Mouse (Mus musculus) kidney, adult 8-10 months (tissue): ENCODE results near the gene Gucd1.
"Not testable (repeated sequence)": the region's sequence is repeated elsewhere in the genome, so short reads cannot be mapped to it uniquely, and the experiment has no call there.

Experiments
- DNase-seq, 2 experiments: peaks; one replicate each; pipeline ENCODE4 v3.0.0; 2022

The Gucd1 gene

DNA sequence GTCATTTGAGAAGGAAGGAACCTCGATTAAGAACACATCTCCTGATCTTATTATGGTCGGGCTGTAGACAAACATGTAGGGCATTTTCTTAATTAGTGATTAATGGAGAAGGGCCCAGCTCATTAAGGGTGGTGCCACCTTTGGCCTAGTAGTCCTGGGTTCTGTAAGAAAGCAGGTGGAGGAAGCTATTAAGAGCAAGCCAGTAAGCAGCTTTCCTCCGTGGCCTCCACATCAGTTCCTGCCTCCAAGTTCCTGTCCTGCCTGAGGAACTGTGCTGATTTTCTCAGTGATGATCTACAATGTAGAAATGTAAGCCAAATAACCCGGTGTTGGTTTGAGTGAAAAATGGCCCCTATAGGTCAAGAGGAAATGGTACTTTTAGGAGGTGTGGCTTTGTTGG is 59.4 kb downstream of the Gucd1 start:
- no peak for DNase-seq

DNA sequence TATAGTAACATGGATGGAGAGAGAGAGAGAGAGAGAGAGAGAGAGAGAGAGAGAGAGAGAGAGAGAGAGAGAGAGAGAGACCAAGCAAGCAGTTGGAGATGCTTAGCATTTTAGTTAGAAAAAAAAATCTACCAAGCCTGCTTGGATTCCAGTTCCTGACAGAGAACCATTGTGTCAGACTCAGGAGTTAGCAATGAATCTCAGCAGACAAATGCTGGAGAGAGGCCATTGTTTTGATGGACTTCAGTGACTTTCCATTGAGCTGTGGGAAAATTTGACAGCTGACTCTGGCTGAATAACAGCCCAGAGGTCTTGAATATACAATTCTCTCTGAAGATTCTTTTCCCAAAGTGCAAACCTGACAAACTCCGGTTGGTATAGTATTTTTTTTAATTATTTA is 59.9 kb downstream of the Gucd1 start:
- peak in 1 of 2 experiments; percentile 50 for DNase-seq

DNA sequence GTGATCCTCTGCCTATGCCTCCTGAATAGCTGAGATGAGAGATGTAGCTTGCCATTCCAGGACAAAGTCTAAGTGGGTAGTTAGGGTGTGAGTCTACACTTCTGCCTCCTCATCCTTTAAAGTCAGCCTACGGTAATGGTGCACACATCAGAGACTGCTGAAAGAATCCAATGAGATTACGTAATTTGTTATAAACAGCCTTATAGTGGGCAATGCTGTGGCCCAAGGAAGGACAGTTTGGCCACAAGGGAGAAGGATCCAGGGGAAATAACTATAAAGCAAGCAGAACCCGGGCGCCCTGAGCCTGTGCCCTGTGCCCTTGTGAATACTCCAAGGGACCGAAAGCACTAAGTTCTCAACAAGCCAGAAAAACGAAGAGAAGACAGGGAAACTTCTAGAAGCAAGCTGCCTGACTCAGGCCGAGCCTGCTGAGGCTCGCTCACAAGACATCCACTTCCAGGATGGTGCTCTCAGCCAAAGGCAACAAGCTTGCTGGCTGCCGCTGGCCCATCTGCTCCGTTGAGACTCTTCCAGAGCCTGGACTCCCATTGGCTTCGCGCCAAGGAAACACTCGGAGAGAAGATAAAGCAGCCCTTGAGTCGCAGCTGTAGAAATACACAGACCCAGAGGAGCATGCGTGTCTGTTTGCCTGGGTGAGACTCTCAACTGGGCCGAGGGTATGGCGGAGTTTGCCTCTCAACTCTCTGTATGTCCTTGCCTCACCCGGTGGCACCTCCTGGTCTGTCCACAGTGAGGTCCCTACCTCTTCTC is 61.5 kb downstream of the Gucd1 start:
- not testable (repeated sequence) for DNase-seq

DNA sequence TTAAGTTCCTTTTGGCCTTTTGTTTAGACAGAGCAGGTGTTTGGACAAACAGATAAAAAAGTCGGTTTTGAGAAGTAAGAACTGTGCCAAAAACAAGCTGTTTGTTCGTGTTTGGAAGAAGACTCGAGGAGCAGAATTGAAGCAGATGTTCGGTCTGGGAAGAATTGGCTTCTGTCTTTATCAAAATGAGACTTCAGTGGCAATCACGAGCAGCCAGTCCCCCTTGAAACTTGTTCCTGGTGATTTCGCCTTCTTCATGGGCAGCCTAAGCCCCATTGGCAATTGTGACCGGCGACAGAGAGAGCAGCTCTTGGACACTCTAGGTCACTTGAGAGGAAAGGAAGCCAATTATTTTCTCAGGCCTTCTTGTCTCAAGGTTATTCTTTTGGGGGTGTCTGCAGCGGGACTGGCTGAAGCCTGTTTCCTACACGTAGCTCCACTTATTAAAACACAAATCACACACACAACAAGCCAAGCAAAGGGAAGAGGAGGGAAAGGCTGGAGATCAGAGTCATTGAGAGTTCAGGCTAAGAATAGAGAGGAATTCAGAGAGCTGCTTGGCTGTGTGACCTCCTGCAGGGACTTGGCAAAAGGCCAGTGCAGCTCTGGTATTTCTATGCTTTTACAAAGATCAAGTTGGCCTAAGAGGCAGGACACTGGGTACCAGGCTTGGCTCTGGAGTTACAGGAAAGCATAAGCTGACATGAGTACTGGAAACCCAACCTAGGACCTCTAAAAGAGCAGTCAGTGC is 66.6 kb downstream of the Gucd1 start:
- peak; percentile 88 to 89 for DNase-seq

DNA sequence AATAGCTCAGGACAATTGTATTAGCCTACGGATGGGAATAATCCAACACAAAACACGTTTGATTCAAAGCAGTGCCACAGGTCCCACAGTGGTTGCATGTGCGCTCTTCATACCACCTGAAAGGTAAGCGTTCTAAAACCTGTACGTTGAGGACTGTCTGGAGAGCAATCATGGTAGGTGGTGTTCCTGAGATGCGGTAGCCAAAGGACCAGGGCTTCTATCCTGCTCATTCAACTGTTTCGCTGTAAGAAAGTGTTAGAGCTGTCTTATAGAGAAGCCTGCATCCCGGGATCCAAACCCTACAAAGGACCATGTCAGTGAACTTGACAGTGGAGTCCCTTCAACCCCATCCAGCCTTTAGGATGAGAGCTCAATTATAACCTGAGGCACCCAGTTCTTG is 67.4 kb downstream of the Gucd1 start:
- no peak for DNase-seq

DNA sequence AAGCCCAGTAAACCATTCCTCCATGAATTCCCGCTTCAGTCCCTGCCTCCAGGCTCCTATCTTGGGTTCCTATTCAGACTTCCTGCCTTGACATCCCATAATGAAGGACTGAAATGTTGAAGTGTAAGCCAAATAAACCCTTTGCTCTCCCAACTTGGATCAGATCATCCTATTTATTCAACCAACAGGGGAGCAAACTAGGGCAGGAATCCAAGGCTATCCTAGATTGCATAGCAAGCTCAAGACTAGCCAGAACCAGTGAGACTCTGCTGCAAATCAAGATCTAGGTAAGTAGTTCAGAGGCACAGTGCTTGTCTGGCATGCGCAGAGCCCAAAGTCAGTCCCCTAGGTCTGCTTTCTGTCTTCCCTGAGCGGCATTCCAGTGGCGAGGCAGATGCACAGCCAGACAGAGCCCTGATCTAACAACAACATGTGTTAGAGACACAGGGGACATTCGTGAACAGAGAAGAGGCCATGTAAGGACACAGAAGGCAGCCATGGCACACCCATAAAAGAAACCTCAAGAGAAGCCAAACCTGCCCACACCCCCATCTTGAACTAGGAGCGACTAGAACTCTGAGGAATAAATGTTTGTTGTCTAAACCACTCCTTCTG is 68.9 kb downstream of the Gucd1 start:
- DNase-seq: no peak

DNA sequence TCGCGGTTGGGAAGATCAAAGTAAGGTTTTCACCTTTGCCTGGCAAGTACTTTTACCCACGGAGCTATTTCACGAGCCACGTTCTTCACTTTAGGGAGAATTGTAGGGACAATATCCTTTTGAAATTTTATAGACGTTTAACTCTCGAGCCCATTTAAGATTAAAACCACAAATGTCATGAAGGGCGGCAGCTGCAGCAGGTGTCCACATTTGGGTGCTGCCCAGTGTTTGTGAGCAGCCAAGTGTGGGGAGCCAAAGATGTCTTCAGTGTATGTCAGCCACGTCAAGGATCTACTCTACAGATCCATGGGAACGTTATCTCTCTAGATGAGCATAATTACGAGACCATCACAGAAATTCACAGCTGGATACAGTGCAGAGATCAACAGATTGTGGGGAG is 70.3 kb downstream of the Gucd1 start:
- DNase-seq: no peak

DNA sequence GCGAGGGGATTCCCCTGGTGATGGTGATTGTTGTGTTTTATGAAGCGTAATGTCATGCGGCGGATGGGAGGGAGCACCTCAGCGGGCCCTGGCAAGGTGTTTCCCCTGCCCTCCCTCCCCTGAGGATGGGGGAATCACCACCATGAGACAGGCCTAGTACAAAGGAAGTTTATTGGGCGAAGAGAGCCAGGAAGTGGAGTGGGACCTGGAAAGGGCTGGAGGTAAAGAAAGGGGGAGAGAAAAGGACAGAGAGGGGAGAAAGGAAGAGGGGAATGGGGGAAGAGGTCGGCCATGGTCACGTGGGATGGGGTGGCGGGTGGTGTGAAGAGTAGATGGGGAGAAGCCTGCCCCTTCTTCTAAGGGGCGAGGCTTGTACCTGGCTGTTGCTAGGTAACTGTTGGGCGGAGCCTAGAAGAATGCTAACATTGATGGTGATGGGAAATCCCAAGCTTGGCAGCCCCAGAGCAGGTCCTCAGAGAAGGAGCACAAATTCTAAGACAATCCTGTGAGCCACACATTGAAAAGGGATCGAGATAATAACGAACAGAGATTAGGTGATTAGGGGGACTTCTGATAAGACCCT is 71.2 kb downstream of the Gucd1 start:
- peak in 1 of 2 experiments; percentile 39 for DNase-seq

DNA sequence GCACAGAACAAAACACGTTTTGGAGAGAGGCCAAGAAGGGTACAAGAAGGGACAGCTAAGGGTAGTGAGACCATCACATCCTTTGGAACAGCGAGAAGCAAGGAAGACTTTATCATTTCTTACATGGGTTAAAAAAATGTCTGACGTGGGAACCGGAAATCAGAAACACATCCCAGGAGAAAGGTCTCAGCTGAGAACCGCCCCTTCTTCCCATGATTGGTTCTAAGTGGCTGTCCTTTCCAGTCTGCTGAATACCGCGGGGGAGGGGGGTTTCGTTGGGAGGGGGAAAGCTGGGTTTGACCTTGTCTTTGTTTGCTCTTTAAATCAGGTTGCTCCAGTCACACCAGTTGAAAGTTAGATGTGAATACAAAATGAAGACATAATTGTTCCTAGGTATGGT is 72.7 kb downstream of the Gucd1 start:
- no peak for DNase-seq

DNA sequence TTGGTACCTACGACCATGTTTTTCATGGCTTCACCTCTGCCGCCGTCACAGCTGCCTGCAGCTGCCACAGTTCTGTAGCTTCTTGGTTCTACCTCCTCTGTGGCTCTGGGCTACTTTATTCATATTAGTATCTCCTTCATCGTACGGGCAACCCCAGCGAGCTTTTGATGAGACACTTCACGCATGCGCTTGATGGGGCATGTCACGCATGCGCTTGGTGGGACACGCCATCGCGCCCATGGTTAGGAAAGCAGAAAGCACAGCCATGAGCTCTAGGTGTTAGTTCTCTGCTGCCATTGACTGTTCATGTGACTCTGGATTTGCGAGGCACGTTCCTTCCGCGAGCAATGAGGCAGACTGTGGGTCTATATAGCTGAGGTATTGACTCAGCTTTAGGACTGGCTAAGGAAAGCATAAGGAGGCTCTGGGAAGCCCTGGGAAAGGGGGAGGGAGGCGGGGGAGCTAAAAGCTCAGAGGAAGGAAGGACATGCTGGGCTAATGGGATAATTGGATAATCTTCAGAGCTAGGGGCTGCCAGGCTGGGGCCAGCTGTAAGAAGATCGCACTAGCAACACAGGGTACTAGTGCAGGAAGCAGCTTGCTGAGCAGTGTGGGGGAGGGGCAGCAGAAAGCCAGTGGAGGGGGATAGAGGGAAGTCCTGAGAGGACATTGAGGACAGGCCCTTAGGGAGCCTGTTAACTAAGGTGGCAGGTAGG is 73.5 kb downstream of the Gucd1 start:
- no peak for DNase-seq

DNA sequence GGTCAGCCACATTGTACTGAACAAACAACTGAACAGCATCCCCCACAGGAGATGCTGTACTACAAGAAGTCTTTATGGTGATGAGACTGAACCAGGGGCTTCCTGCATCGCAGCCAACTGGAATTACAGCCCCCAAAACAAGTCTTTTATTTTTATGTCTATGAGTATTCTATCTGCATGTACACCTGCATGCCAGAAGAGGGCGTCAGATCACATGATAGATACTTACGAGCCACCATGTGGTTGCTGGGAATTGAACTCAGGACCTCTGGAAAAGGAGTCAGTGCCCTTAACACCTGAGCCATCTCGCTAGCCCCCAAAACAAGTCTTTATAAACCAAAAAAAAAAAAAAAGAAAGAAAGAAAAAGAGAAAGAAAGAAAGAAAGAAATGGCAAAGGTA is 74.8 kb downstream of the Gucd1 start:
- no peak for DNase-seq

DNA sequence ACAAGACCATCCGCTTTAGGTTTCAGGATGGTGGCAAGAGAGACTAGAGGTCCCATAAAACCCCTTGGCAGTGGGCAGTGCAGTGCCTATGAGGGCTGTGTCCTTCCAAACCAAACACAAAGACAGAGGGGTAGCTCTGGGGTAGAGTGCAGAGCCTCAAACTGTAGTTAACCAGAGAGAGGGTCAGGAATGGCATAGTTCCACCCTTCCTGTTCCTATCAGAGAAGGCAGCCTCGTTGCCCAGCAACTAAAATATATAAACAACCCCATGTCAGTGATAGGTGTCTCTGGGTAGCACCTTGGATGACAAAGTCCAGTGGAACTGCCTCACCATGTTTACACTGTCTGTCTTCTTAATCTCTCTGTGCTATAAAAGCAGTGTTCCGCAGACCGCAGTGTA is 76.0 kb downstream of the Gucd1 start:
- DNase-seq: no peak

DNA sequence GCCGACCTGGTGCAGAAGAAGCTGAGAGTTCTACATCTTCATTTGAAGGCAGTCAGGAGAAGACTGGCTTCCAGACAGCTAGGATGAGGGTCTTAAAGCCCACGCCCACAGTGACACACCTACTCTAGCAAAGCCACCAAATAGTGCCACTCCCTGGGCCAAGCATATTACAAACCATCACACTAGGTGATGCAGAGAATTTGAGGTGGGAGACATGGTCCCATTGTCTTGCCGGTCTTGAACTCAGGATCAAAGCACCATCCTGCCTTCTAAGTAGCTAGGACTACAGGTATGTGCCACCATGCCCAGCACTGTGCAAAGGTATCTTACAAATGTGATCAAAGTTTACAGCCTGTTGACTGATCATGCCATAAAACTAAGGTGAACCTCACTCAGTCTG is 77.0 kb downstream of the Gucd1 start:
- no peak for DNase-seq

DNA sequence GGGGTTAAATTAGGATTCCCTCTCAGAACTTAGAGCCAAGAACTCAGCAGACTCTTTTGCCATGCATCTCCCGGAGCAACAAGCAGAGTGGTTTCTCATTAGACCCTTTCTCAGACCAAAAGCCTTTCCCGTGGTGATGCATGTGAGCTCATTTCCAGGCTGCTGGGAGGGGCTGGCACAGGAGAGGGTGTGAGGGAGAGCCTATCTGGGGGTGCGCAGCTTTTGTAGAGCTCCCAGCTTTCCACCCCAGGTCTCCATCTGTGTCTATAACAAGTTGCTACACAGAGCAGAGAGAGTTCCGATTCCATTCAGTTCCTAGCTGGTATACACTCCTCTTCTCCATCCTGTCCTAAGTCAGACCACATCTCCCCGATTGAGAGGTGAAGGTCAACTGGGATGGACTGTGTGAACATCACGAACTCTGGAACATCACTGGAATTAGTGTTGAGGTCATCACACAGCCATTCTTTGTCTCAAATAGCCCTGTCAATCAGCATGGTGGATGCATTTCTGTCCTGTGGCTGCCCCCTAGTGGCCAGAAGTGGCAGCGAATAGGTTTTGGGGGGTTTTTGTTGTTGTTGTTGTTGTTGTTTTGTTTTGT is 78.5 kb downstream of the Gucd1 start:
- DNase-seq: peak in 1 of 2 experiments; percentile 45

DNA sequence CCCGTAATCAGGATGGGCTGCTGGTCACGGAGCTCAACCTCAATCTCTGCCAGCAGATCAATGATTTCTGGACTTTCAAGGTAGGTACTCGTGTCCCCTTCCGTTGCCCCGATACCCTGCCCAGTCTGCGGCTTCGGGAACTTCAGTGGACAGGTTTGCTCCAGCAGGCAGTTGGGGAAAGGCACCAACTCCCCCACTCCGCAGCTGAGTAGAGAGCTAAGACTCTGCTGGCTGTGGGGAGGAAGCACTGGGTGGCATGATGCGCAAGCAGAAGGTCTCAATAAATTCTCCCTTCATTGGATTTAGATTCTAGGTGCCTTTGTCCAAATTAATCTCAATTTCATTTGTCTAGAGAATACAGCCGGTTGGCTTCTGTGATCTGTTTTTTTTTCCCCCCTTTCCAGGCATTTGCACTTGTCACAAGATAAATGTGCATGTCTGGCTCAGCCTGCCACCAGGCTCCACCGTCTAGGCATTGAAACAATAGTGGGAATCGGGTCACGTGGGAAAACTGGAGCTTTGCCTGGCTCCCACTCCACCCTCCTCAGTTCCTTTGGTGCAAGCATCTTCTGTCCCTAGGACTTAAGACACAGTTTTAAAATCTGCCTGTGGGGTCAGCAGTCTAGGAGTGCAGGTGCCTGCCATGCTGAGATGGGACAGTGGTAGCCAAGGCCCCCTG is 79.5 kb downstream of the Gucd1 start:
- DNase-seq: peak; percentile 76 to 77

DNA sequence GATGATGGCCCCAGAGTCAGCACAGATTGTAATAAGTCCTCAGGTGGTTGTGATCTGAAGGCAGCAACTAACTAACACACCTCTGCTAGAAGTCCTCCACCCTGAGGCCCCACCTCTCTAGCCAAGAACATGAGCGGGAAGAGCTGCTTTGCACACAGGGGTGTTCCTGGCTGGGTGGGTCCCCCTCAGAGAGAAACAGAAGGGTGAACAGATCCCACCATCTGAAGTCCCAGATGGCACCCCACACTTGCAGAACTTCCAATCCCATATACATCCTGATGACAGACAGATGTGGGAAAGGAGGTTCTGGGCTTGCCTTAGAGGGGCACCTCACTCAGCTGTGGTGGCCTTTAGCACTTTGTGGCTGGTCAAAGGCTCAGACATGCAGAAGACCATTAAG is 80.5 kb downstream of the Gucd1 start:
- DNase-seq: no peak

DNA sequence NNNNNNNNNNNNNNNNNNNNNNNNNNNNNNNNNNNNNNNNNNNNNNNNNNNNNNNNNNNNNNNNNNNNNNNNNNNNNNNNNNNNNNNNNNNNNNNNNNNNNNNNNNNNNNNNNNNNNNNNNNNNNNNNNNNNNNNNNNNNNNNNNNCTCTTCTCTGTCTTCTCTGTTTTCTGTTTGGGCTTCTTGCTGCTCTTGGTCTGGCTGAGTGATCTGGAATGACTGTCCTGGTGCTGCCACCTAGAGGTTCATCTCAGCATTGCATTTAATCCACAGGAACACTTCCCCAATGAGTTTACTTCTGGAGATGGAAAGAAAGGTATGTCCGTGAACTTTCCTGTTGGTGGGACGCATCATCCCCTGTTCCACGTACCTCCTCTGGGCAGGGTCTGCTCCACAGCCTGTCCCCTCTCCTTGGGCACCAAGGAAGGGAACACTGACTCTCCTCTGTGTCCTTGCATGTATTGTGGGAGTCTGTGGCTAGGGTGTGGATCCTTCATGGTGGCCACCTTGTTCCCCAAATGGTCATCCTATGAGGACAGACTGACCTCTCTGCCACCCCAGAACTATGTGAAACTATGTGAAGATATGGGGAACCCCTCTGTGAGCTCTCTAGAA is 81.1 kb downstream of the Gucd1 start:
- peak; percentile 69 to 89 for DNase-seq

DNA sequence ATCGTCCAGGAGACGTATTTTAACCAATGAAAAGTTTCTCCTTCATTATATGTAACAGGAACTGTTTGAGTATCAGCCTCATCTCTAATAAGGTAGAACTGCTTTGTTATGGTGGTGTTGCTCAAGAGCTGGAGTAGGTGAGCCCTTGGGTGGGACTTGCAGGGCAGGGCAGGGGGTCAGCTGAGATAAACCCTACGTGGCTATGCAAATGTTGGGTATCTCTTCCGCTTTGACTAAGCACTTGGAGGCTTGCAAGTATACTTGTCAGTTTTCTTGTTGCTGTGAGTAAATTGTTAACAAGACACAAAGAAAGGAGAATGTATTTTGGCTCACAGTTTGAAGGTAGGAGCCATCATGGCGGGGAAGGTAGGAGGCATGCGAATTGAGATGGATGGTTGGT is 87.1 kb downstream of the Gucd1 start:
- DNase-seq: no peak

DNA sequence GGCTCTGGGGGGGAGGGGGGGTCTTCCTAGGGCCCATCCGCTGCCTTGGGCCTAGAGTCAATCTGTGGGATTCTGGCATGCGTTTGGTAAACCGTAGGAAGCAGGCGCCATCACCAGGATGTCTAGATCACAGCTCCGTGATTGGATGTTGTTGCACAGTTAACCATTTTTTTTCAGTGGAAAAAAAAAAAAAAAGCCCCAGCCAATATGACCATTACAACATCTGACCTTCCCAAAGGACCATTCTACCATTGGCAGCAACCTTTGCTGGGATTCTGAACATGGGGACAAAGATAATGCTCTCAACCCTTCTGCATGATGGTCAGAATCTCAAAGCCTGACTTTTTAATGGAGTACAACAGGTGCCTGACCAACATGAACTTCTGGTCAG is 87.6 kb downstream of the Gucd1 start:
- DNase-seq: no peak

DNA sequence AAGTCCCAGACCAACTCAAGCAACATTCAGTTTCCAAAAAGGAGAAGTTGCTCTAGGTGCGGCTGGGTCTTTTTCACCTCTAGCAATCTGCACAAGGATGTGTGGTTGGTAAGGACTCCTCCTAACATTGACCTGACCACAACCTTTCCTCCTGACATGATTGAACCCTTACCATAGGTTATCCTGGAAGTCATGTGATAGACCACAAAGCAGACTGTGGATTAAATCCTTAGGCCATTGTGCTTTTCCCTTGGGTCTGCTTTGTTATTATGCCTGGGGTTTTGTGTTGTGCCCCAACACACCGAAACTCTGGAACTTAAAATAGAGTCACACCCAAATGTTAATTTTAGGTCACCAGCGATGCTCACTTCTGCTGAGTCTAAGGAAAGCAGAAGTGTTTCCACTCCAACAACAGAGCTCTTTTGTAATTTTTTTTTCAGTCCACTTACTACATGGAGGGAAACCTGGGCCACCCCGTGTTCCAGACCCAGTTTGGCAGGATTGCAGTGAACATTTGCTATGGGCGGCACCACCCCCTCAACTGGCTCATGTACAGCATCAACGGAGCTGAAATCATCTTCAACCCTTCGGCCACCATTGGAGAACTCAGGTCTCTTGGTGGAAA is 88.1 kb downstream of the Gucd1 start:
- no peak for DNase-seq

DNA sequence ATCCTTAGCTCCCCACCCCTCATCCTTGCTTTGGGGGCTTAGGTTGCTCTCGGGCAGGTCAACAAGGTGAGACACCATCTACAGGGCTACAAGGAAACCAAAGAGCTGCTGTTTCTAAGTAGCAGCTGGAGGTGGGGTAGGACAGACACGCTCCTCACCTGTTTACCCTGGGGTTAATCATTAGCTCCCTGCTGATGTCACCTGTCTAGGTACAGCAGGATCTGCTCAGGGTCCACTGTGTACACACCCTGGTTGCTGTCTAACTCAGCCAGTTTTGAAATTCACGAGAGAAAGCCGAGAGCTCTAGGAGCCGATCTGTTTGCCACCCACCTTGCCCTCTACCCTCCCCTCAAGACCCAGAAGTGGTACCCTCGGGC is 88.8 kb downstream of the Gucd1 start:
- DNase-seq: peak; percentile 65 to 84
